Mouse (Mus musculus): ENCODE data around the gene Rap1gap2. TPM values are rescaled to one million over a fixed set of nuclear protein-coding genes. Genes with fewer than 3 reads are reported as not detected.

The Rap1gap2 gene
- total RNA-seq, 2 experiments from 2014 or later: 186 to 188 TPM

- TF ChIP-seq CTCF (IDR thresholded peaks at IDR 0.05): no peak
- intact Hi-C loops (cut with DNase I): no loop called here
- DNase-seq (ENCODE audit: extremely low spot score in 1 of 2, low spot score in 2 of 2): peak in 1 of 2 experiments; percentile 43
- H3K27ac ChIP-seq: no peak overlapping the region
- H3K4me3 ChIP-seq: no peak overlapping the region
Observed at GRCm38 (mm10) chr11:74439202-74439601, 171.5 kb downstream of the Rap1gap2 start.

GRCm38 (mm10) chr11:74438249-74438648 is 172.5 kb downstream of the Rap1gap2 start:
- Histone ChIP-seq H3K27ac (no peak overlapping the region), H3K4me3 (no peak overlapping the region)
- DNase-seq (ENCODE audit: extremely low spot score in 1 of 2, low spot score in 2 of 2): no peak
- intact Hi-C loops (cut with DNase I): no loop called here
- TF ChIP-seq CTCF (IDR thresholded peaks at IDR 0.05): no peak

GRCm38 (mm10) chr11:74435366-74435765 is 175.3 kb downstream of the Rap1gap2 start:
- Histone ChIP-seq H3K27ac (no peak overlapping the region), H3K4me3 (no peak overlapping the region)
- intact Hi-C loops (cut with DNase I): no loop called here
- DNase-seq (ENCODE audit: extremely low spot score in 1 of 2, low spot score in 2 of 2): no peak
- TF ChIP-seq CTCF (IDR thresholded peaks at IDR 0.05): no peak

DNA sequence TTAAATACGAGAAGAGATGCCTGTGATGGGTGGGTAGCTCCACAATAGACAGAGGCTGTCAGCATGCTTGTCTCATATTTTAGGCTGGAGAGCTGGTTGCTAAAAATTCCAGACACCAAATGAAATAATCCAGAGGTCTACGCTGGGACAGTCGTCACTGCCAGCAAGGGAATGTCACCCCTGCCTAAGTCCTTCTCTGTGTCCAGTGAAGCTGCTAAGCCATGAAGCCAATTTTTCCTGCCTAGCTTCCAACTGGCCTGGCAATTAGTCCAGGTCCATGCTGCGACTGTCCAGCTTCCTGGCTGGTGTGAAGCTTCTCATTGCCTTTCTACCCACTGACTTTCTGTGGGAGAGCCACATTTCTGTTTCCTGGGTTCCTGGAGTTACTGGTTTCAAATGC is 177.7 kb downstream of the Rap1gap2 start:
- Histone ChIP-seq H3K4me3 (no peak overlapping the region), H3K27ac (no peak overlapping the region)
- intact Hi-C loops (cut with DNase I): no loop called here
- no peak for DNase-seq (ENCODE audit: extremely low spot score in 1 of 2, low spot score in 2 of 2)
- TF ChIP-seq CTCF (IDR thresholded peaks at IDR 0.05): no peak

GRCm38 (mm10) chr11:74429798-74430529 is 180.8 kb downstream of the Rap1gap2 start:
- intact Hi-C loops (cut with DNase I): no loop called here
- no peak for TF ChIP-seq CTCF (IDR thresholded peaks at IDR 0.05)
- no peak overlapping the region for H3K4me3 ChIP-seq
- H3K27ac ChIP-seq: no peak overlapping the region
- no peak for DNase-seq (ENCODE audit: extremely low spot score in 1 of 2, low spot score in 2 of 2)

- intact Hi-C loops (cut with DNase I): no loop called here
Observed at GRCm38 (mm10) chr11:74426306-74426705, 184.4 kb downstream of the Rap1gap2 start.

DNA sequence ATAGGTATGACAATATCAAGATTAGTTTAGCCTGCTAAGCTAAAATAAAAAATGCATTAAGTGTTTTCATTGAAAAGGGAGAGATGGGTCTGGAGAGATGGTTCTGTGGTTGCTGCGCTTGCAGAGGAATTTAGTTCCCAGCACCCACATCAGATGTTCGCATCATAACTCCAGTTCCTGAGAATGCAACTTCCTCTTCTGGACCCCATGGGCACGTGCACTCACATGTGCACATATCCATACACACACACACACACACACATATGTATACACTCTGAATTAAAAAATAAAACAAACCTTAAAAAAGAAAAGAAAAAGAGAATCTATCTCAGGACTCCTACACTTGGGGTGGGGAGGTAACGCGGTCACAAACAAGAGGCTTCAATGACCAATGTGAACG is 188.7 kb downstream of the Rap1gap2 start:
- no peak overlapping the region for H3K4me3 ChIP-seq
- intact Hi-C loops (cut with DNase I): no loop called here
- TF ChIP-seq CTCF (IDR thresholded peaks at IDR 0.05): no peak
- H3K27ac ChIP-seq: no peak overlapping the region
- DNase-seq (ENCODE audit: extremely low spot score in 1 of 2, low spot score in 2 of 2): no peak

More at GRCm38 (mm10) chr11:74426306-74426705, 184.4 kb downstream of the Rap1gap2 start:
- TF ChIP-seq CTCF (IDR thresholded peaks at IDR 0.05): no peak
- DNase-seq (ENCODE audit: extremely low spot score in 1 of 2, low spot score in 2 of 2): no peak
- H3K27ac ChIP-seq: peak overlapping the region; percentile 50
- no peak overlapping the region for H3K4me3 ChIP-seq

DNA sequence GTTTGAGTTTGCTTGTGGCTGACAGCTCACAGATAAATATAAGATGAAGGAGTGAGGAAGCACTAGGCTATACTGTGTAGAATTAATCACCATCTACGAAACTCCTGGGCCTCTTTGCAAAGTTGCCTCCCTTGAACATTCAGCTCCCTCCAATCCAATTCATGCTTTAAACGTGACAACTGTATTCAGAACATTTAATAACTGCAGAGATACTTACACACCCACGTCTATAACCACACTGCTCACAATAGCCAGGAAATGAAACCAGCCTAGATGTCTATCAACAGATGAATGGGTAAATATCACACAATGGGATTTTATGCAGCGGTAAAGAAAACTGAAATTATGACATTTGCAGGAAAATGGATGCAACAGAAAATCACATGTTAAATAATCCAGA is 189.6 kb downstream of the Rap1gap2 start:
- intact Hi-C loops (cut with DNase I): no loop called here
- no peak for TF ChIP-seq CTCF (IDR thresholded peaks at IDR 0.05)

DNA sequence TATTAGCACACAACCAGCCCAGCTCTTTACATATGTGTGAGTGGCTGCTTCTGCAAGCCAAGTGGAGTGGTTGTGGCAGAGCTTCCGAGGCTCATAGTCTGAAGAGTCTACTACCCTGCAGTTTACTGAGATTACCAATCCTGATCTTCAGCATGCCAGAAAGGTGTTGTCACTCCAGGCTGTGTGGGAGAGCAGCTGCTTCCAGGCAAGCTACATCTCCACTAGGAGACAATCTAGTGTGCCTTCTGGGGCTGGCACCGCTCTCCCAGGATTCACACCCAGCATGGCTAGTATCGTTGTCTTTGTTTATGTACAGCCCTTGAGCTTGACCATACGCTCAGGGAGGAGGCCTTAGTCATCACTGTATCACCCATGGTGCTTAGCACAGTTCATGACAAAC is 191.1 kb downstream of the Rap1gap2 start:
- TF ChIP-seq CTCF (IDR thresholded peaks at IDR 0.05): no peak
- no peak for DNase-seq (ENCODE audit: extremely low spot score in 1 of 2, low spot score in 2 of 2)
- intact Hi-C loops (cut with DNase I): no loop called here
- H3K27ac ChIP-seq: no peak overlapping the region
- H3K4me3 ChIP-seq: no peak overlapping the region

More for the DNA sequence above, 189.6 kb downstream of the Rap1gap2 start:
- no peak overlapping the region for H3K4me3 ChIP-seq
- no peak for DNase-seq (ENCODE audit: extremely low spot score in 1 of 2, low spot score in 2 of 2)
- H3K27ac ChIP-seq: no peak overlapping the region

- DNase-seq (ENCODE audit: extremely low spot score in 1 of 2, low spot score in 2 of 2): no peak
- intact Hi-C loops (cut with DNase I): no loop called here
- Histone ChIP-seq H3K4me3 (no peak overlapping the region), H3K27ac (no peak overlapping the region)
- no peak for TF ChIP-seq CTCF (IDR thresholded peaks at IDR 0.05)
Observed at GRCm38 (mm10) chr11:74415736-74416135, 195.0 kb downstream of the Rap1gap2 start.

GRCm38 (mm10) chr11:74414112-74414511 is 196.6 kb downstream of the Rap1gap2 start:
- no peak overlapping the region for H3K27ac ChIP-seq
- TF ChIP-seq CTCF (IDR thresholded peaks at IDR 0.05): no peak
- intact Hi-C loops (cut with DNase I): no loop called here

DNA sequence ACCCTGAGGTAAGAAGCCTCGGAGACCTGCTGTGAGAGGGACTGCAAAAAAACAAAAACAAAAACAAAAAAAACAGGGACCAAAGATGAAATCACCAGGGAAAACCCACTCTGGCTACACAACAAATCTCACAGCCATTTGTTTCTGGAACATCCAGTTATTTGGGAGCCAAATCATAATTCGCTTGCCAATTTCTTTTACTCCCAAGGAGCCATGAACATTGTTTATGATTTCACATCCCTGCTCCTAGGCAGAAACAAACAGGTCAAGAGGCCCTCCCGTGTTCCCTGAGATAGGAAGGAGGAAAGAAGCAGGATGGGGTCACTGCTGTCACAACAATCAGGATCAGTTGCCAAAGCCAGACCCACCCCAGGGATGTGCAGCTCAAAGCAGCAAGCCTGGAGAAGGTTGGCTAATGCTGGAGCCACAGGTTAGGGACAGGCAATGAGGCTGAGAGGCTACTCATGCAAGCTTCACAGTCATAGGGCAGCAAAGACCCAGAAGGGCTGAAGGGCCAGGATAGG is 197.2 kb downstream of the Rap1gap2 start:
- TF ChIP-seq CTCF (IDR thresholded peaks at IDR 0.05): no peak
- no peak overlapping the region for H3K27ac ChIP-seq
- no peak for DNase-seq (ENCODE audit: extremely low spot score in 1 of 2, low spot score in 2 of 2)

More at GRCm38 (mm10) chr11:74414112-74414511, 196.6 kb downstream of the Rap1gap2 start:
- no peak overlapping the region for H3K4me3 ChIP-seq
- DNase-seq (ENCODE audit: extremely low spot score in 1 of 2, low spot score in 2 of 2): no peak

DNA sequence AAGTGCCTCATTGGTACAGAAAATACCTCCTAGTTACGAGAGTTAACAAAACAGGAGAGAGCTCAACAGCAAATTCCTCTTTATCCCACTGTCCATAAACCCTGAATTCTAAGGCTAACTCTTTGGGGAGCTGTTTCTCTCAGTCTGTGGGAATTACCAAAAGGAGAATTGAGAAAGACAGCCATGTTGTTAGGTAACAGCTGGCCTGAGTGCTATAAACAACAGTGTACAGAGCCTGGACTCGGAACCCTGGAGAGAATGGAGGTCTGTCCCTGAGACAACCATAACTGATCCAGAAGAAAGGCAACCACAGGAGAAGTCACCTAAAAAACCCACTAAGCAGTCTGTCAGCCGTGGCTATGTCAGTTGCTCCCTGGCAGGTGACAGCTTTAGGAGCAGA is 198.3 kb downstream of the Rap1gap2 start:
- DNase-seq (ENCODE audit: extremely low spot score in 1 of 2, low spot score in 2 of 2): no peak
- Histone ChIP-seq H3K27ac (no peak overlapping the region), H3K4me3 (no peak overlapping the region)
- TF ChIP-seq CTCF (IDR thresholded peaks at IDR 0.05): no peak
- intact Hi-C loops (cut with DNase I): no loop called here

More for the DNA sequence above, 197.2 kb downstream of the Rap1gap2 start:
- intact Hi-C loops (cut with DNase I): no loop called here
- no peak overlapping the region for H3K4me3 ChIP-seq
